8 mouse cellular contexts compared by ENCODE assay signal in genomic region chr4:141260007-141260723, GRCm38 (mm10). TPM values are rescaled to one million over a fixed set of nuclear protein-coding genes. Genes with fewer than 3 reads are reported as not detected.
DNase-seq lines count a peak whose midpoint lies in the region; ATAC-seq and TF ChIP-seq lines count a peak whose summit lies in the region.

No protein-coding gene starts in this region.

- WGBS in embryonic facial prominence, embryonic 11.5 days: 71% methylated on average over 16 of the region's 16 CpGs
- WGBS in embryonic facial prominence, embryonic 10.5 days: 75% methylated on average over 16 of the region's 16 CpGs
- WGBS in midbrain, postnatal 0 days: 64% methylated on average over 16 of the region's 16 CpGs
- WGBS in midbrain, embryonic 15.5 days: 67% methylated on average over 16 of the region's 16 CpGs
- 39% methylated on average over 16 of the region's 16 CpGs for WGBS in intestine, embryonic 15.5 days
- 45% methylated on average over 16 of the region's 16 CpGs for WGBS in stomach, embryonic 14.5 days

- no peaks in the 10 kb centered on the region for H3K27me3 ChIP-seq in embryonic facial prominence, embryonic 11.5 days (ENCODE audit: control insufficient read depth, insufficient read depth, low read length)
- no peaks in the 10 kb centered on the region for H3K27me3 ChIP-seq in embryonic facial prominence, embryonic 10.5 days (replicated peaks; ENCODE audit: low read depth, poor library complexity, severe bottlenecking)
- H3K27me3 ChIP-seq in midbrain, postnatal 0 days (ENCODE audit: insufficient read depth, low read length): no peaks in the 10 kb centered on the region
- H3K27me3 ChIP-seq in midbrain, embryonic 15.5 days (replicated peaks): no peaks in the 10 kb centered on the region
- H3K27me3 ChIP-seq in intestine, embryonic 15.5 days (replicated peaks): no peaks in the 10 kb centered on the region
- no peaks in the 10 kb centered on the region for H3K27me3 ChIP-seq in stomach, embryonic 14.5 days (ENCODE audit: control insufficient read depth, insufficient read depth, low read length)

- ATAC-seq in embryonic facial prominence, embryonic 11.5 days (replicated peaks; ENCODE audit: insufficient number of reproducible peaks, low FRiP score, low TSS enrichment, low read depth): peak; percentile 45; the same call in 1 of the 2 replicates
- ATAC-seq in midbrain, postnatal 0 days (ENCODE audit: low FRiP score): peak; percentile 20; the same call in 1 of the 2 replicates
- no peak for ATAC-seq in midbrain, embryonic 15.5 days (replicated peaks)
- peak; percentile 76 for ATAC-seq in intestine, embryonic 15.5 days
- peak; percentile 64 for ATAC-seq in stomach, embryonic 14.5 days (ENCODE audit: insufficient number of reproducible peaks, insufficient read depth, low FRiP score, low read depth)

- no peaks in the 10 kb centered on the region for H3K9me3 ChIP-seq in embryonic facial prominence, embryonic 11.5 days (replicated peaks; ENCODE audit: control insufficient read depth, low read length)
- H3K9me3 ChIP-seq in embryonic facial prominence, embryonic 10.5 days: peaks cover 9% of the 10 kb centered on the region; the same call in 1 of the 2 replicates
- H3K9me3 ChIP-seq in midbrain, postnatal 0 days (ENCODE audit: low read length): no peaks in the 10 kb centered on the region
- no peaks in the 10 kb centered on the region for H3K9me3 ChIP-seq in midbrain, embryonic 15.5 days
- H3K9me3 ChIP-seq in intestine, embryonic 15.5 days: no peaks in the 10 kb centered on the region
- H3K9me3 ChIP-seq in stomach, embryonic 14.5 days (ENCODE audit: control insufficient read depth, low read depth, low read length): no peaks in the 10 kb centered on the region

- H3K36me3 ChIP-seq in embryonic facial prominence, embryonic 11.5 days (replicated peaks; ENCODE audit: control insufficient read depth, insufficient read depth, low read depth, low read length): no peaks in the 10 kb centered on the region
- peaks cover 8% of the 10 kb centered on the region for H3K36me3 ChIP-seq in embryonic facial prominence, embryonic 10.5 days (replicated peaks)
- H3K36me3 ChIP-seq in midbrain, postnatal 0 days (ENCODE audit: insufficient read depth, low read length): no peaks in the 10 kb centered on the region
- H3K36me3 ChIP-seq in midbrain, embryonic 15.5 days (replicated peaks): no peaks in the 10 kb centered on the region
- no peaks in the 10 kb centered on the region for H3K36me3 ChIP-seq in intestine, embryonic 15.5 days
- H3K36me3 ChIP-seq in stomach, embryonic 14.5 days (ENCODE audit: control insufficient read depth, insufficient read depth, low read length): no peaks in the 10 kb centered on the region; the same call in 1 of the 2 replicates

- no peak for TF ChIP-seq CTCF in midbrain, postnatal 0 days (IDR thresholded peaks at IDR 0.05)

- no peak overlapping the region for H3K9ac ChIP-seq in embryonic facial prominence, embryonic 11.5 days (replicated peaks; ENCODE audit: low read length)
- no peak overlapping the region for H3K9ac ChIP-seq in midbrain, postnatal 0 days (replicated peaks; ENCODE audit: low read length, poor library complexity, severe bottlenecking)
- no peak overlapping the region for H3K9ac ChIP-seq in midbrain, embryonic 15.5 days
- H3K9ac ChIP-seq in intestine, embryonic 15.5 days: no peak overlapping the region
- H3K9ac ChIP-seq in stomach, embryonic 14.5 days (replicated peaks; ENCODE audit: low read depth, low read length): no peak overlapping the region

- no peaks in the 10 kb centered on the region for H3K4me1 ChIP-seq in embryonic facial prominence, embryonic 11.5 days (ENCODE audit: control insufficient read depth, insufficient read depth, low read length)
- peaks cover 6% of the 10 kb centered on the region; the same call in 1 of the 2 replicates for H3K4me1 ChIP-seq in embryonic facial prominence, embryonic 10.5 days
- H3K4me1 ChIP-seq in midbrain, postnatal 0 days (ENCODE audit: insufficient read depth, low read length): no peaks in the 10 kb centered on the region
- H3K4me1 ChIP-seq in midbrain, embryonic 15.5 days: no peaks in the 10 kb centered on the region
- peaks cover 4% of the 10 kb centered on the region; the same call in 1 of the 2 replicates for H3K4me1 ChIP-seq in intestine, embryonic 15.5 days (replicated peaks)
- no peaks in the 10 kb centered on the region; the same call in 1 of the 2 replicates for H3K4me1 ChIP-seq in stomach, embryonic 14.5 days (ENCODE audit: control insufficient read depth, insufficient read depth, low read length)

- no peak overlapping the region for H3K4me2 ChIP-seq in embryonic facial prominence, embryonic 11.5 days (ENCODE audit: low read depth, low read length)
- no peak overlapping the region for H3K4me2 ChIP-seq in midbrain, postnatal 0 days (ENCODE audit: low read depth, low read length, poor library complexity, severe bottlenecking)
- H3K4me2 ChIP-seq in midbrain, embryonic 15.5 days: no peak overlapping the region
- H3K4me2 ChIP-seq in intestine, embryonic 15.5 days (replicated peaks): peak overlapping the region; percentile 45
- peak overlapping the region; percentile 0; the same call in 1 of the 2 replicates for H3K4me2 ChIP-seq in stomach, embryonic 14.5 days (replicated peaks; ENCODE audit: low read depth, low read length)

- no peak for DNase-seq in embryonic facial prominence, embryonic 11.5 days (ENCODE audit: low spot score)
- DNase-seq in embryonic facial prominence, embryonic 10.5 days (ENCODE audit: low spot score): no peak
- no peak for DNase-seq in midbrain, postnatal 0 days (ENCODE audit: low spot score)
- DNase-seq in spleen, postnatal 14 days (ENCODE audit: low spot score in 2 of 2): no peak
- no peak for DNase-seq in frontal cortex, postnatal 25 days (ENCODE audit: low spot score in 2 of 2)

- no peak overlapping the region for H3K27ac ChIP-seq in embryonic facial prominence, embryonic 11.5 days (replicated peaks; ENCODE audit: low read depth, low read length)
- no peak overlapping the region for H3K27ac ChIP-seq in embryonic facial prominence, embryonic 10.5 days (replicated peaks)
- no peak overlapping the region for H3K27ac ChIP-seq in midbrain, postnatal 0 days (ENCODE audit: low read depth, low read length)
- H3K27ac ChIP-seq in midbrain, embryonic 15.5 days: no peak overlapping the region
- no peak overlapping the region for H3K27ac ChIP-seq in intestine, embryonic 15.5 days
- H3K27ac ChIP-seq in stomach, embryonic 14.5 days (ENCODE audit: low read length): 0 out of 2 replicates have a peak overlapping the region, but pooled peaks have one; percentile 48

- H3K4me3 ChIP-seq in embryonic facial prominence, embryonic 11.5 days (ENCODE audit: low read depth, low read length): no peak overlapping the region
- H3K4me3 ChIP-seq in embryonic facial prominence, embryonic 10.5 days: no peak overlapping the region
- H3K4me3 ChIP-seq in midbrain, postnatal 0 days (ENCODE audit: low read depth, low read length): no peak overlapping the region
- no peak overlapping the region for H3K4me3 ChIP-seq in midbrain, embryonic 15.5 days
- peak overlapping the region; percentile 9 for H3K4me3 ChIP-seq in intestine, embryonic 15.5 days (replicated peaks)
- H3K4me3 ChIP-seq in stomach, embryonic 14.5 days (ENCODE audit: low read depth, low read length): no peak overlapping the region

RNA-seq across cellular contexts. Expression of gene Arhgef19, which starts 20.9 kb away (rescaled TPM):
- 5.8 and 6.1 TPM in 2 replicates for polyA plus RNA-seq in embryonic facial prominence, embryonic 11.5 days (2014; fragmentation: Nextera tagmentation; extraction: Ambion mirVana)
- polyA plus RNA-seq in embryonic facial prominence, embryonic 10.5 days (2016; fragmentation: Nextera tagmentation; extraction: Ambion mirVana): 6.1 and 8.7 TPM in 2 replicates
- 0.76 and 1.3 TPM in 2 replicates for total RNA-seq in midbrain, postnatal 0 days (2014; rRNA removed)
- 1.1 and 1.3 TPM in 2 replicates for polyA plus RNA-seq in midbrain, postnatal 0 days (2015; fragmentation: Nextera tagmentation; extraction: Ambion mirVana)
- 1.0 and 1.7 TPM in 2 replicates for polyA plus RNA-seq in midbrain, embryonic 15.5 days (2015; fragmentation: Nextera tagmentation; extraction: Ambion mirVana)
- 16.3 and 17.8 TPM in 2 replicates for polyA plus RNA-seq in intestine, embryonic 15.5 days (2015; fragmentation: Nextera tagmentation; extraction: Ambion mirVana)
- 23.0 and 26.4 TPM in 2 replicates for polyA plus RNA-seq in stomach, embryonic 14.5 days (2014; fragmentation: Nextera tagmentation; extraction: Ambion mirVana)

RNA-seq across cellular contexts. Expression of gene Epha2, which starts 40.9 kb away (rescaled TPM):
- 1.0 and 1.4 TPM in 2 replicates for polyA plus RNA-seq in embryonic facial prominence, embryonic 11.5 days (2014; fragmentation: Nextera tagmentation; extraction: Ambion mirVana)
- polyA plus RNA-seq in embryonic facial prominence, embryonic 10.5 days (2016; fragmentation: Nextera tagmentation; extraction: Ambion mirVana): 2.4 and 3.0 TPM in 2 replicates
- 3.1 and 3.2 TPM in 2 replicates for total RNA-seq in midbrain, postnatal 0 days (2014; rRNA removed)
- polyA plus RNA-seq in midbrain, postnatal 0 days (2015; fragmentation: Nextera tagmentation; extraction: Ambion mirVana): 0.27 and 0.30 TPM in 2 replicates
- 1.6 and 1.7 TPM in 2 replicates for polyA plus RNA-seq in midbrain, embryonic 15.5 days (2015; fragmentation: Nextera tagmentation; extraction: Ambion mirVana)
- polyA plus RNA-seq in intestine, embryonic 15.5 days (2015; fragmentation: Nextera tagmentation; extraction: Ambion mirVana): 6.7 and 7.2 TPM in 2 replicates
- polyA plus RNA-seq in stomach, embryonic 14.5 days (2014; fragmentation: Nextera tagmentation; extraction: Ambion mirVana): 2.8 and 3.4 TPM in 2 replicates

RNA-seq across cellular contexts. Expression of gene Rsg1, which starts 46.4 kb away (rescaled TPM):
- 6.2 and 6.8 TPM in 2 replicates for polyA plus RNA-seq in embryonic facial prominence, embryonic 11.5 days (2014; fragmentation: Nextera tagmentation; extraction: Ambion mirVana)
- polyA plus RNA-seq in embryonic facial prominence, embryonic 10.5 days (2016; fragmentation: Nextera tagmentation; extraction: Ambion mirVana): 8.4 and 8.5 TPM in 2 replicates
- 4.6 and 6.0 TPM in 2 replicates for total RNA-seq in midbrain, postnatal 0 days (2014; rRNA removed)
- polyA plus RNA-seq in midbrain, postnatal 0 days (2015; fragmentation: Nextera tagmentation; extraction: Ambion mirVana): 5.2 and 5.3 TPM in 2 replicates
- polyA plus RNA-seq in midbrain, embryonic 15.5 days (2015; fragmentation: Nextera tagmentation; extraction: Ambion mirVana): 8.7 and 9.9 TPM in 2 replicates
- polyA plus RNA-seq in intestine, embryonic 15.5 days (2015; fragmentation: Nextera tagmentation; extraction: Ambion mirVana): 3.9 and 5.1 TPM in 2 replicates
- polyA plus RNA-seq in stomach, embryonic 14.5 days (2014; fragmentation: Nextera tagmentation; extraction: Ambion mirVana): 5.2 and 6.5 TPM in 2 replicates

Comparison
In these comparisons a context has a peak if more than half of its experiments do, and no peak if none do; other contexts are left out.
1. H3K4me2 ChIP-seq: peak in intestine, embryonic 15.5 days (single experiment) and stomach, embryonic 14.5 days (single experiment); none in embryonic facial prominence, embryonic 11.5 days (single experiment), midbrain, postnatal 0 days (single experiment) and midbrain, embryonic 15.5 days (single experiment).